Comparison of ENCODE assay signal across 19 mouse cellular contexts in genomic region chr6:134190597-134191278, GRCm38 (mm10).
DNase-seq lines count a peak whose midpoint lies in the region; ATAC-seq and TF ChIP-seq lines count a peak whose summit lies in the region.
"Had no signal": no experiment of that assay in that cellular context is flagged by ENCODE, and none has a peak within 500 bp of the region (broad histone marks: within the 10 kb centered on the region; RNA-seq: fewer than 3 reads in every experiment).

No protein-coding gene starts in this region.

- no peak for ATAC-seq in heart, embryonic 12.5 days (ENCODE audit: insufficient number of reproducible peaks, low FRiP score)
- no peak for ATAC-seq in liver, embryonic 13.5 days (ENCODE audit: low read depth)
- ATAC-seq in liver, embryonic 11.5 days (replicated peaks; ENCODE audit: low FRiP score), result no peak
- peak; percentile 70 for ATAC-seq in intestine, postnatal 0 days

- H3K9ac ChIP-seq in heart, embryonic 12.5 days, result no peak overlapping the region
- no peak overlapping the region for H3K9ac ChIP-seq in liver, embryonic 13.5 days
- no peak overlapping the region for H3K9ac ChIP-seq in liver, embryonic 11.5 days (ENCODE audit: low read depth, low read length)
- H3K9ac ChIP-seq in intestine, postnatal 0 days (ENCODE audit: low read depth, low read length), result no peak overlapping the region
- H3K9ac ChIP-seq: embryonic facial prominence, embryonic 15.5 days; forebrain, embryonic 12.5 days; liver, embryonic 14.5 days had no signal

- H3K27me3 ChIP-seq in heart, embryonic 12.5 days (replicated peaks), result no peaks in the 10 kb centered on the region
- no peaks in the 10 kb centered on the region for H3K27me3 ChIP-seq in liver, embryonic 13.5 days
- no peaks in the 10 kb centered on the region for H3K27me3 ChIP-seq in liver, embryonic 11.5 days (replicated peaks; ENCODE audit: control insufficient read depth, insufficient read depth, low read length)
- H3K27me3 ChIP-seq in intestine, postnatal 0 days (replicated peaks; ENCODE audit: control insufficient read depth, insufficient read depth, low read length), result no peaks in the 10 kb centered on the region
- H3K27me3 ChIP-seq: embryonic facial prominence, embryonic 15.5 days; forebrain, embryonic 12.5 days had no signal

- intact Hi-C loops in heart, postnatal 25 days (cut with DNase I), result no loop called here

- no peak for TF ChIP-seq CTCF in brain, embryonic 14.5 days (IDR thresholded peaks at IDR 0.05; ENCODE audit: borderline replicate concordance, extremely low read depth, insufficient read depth, insufficient read length)
- no peak for TF ChIP-seq CTCF in intestine, postnatal 0 days (IDR thresholded peaks at IDR 0.05; ENCODE audit: low read depth)

- peak overlapping the region; percentile 91 for H3K27ac ChIP-seq in heart, embryonic 12.5 days (ENCODE audit: poor library complexity, severe bottlenecking)
- peak overlapping the region; percentile 71 for H3K27ac ChIP-seq in liver, embryonic 13.5 days
- H3K27ac ChIP-seq in liver, embryonic 11.5 days (ENCODE audit: low read depth, low read length), result no peak overlapping the region
- H3K27ac ChIP-seq in intestine, postnatal 0 days (ENCODE audit: low read depth, low read length), result peak overlapping the region; percentile 64; the same call in 1 of the 2 replicates
- H3K27ac ChIP-seq: forebrain, embryonic 12.5 days had no signal

- 51% methylated on average over 7 of the region's 7 CpGs for WGBS in heart, embryonic 12.5 days
- 63% methylated on average over 7 of the region's 7 CpGs for WGBS in liver, embryonic 13.5 days (ENCODE audit: insufficient replicate concordance)
- 59% methylated on average over 7 of the region's 7 CpGs for WGBS in liver, embryonic 11.5 days
- 47% methylated on average over 7 of the region's 7 CpGs for WGBS in intestine, postnatal 0 days

- H3K4me2 ChIP-seq in heart, embryonic 12.5 days, result no peak overlapping the region
- H3K4me2 ChIP-seq in liver, embryonic 13.5 days, result no peak overlapping the region
- no peak overlapping the region for H3K4me2 ChIP-seq in liver, embryonic 11.5 days
- H3K4me2 ChIP-seq in intestine, postnatal 0 days (replicated peaks; ENCODE audit: low read depth), result peak overlapping the region; percentile 38; the same call in 1 of the 2 replicates
- H3K4me2 ChIP-seq: embryonic facial prominence, embryonic 15.5 days; forebrain, embryonic 12.5 days had no signal

- no peak for DNase-seq in heart, postnatal 25 days (ENCODE audit: low spot score)
- no peak for DNase-seq in liver, embryonic 13.5 days
- no peak for DNase-seq in liver, embryonic 11.5 days (ENCODE audit: low spot score)
- DNase-seq in brain, embryonic 14.5 days (ENCODE audit: low read depth), result peak; percentile 18
- DNase-seq in testis, postnatal 10 days (ENCODE audit: low spot score), result no peak
- DNase-seq: adrenal gland, adult 8-10 months; cerebellum, adult 9-11 months; kidney, adult 8-10 months; kidney, postnatal 4 days; layer of hippocampus, postnatal 36 days; left cerebral cortex, postnatal 4 days; midbrain, embryonic 14.5 days; thymus, adult 18-20 months had no signal

- H3K36me3 ChIP-seq in heart, embryonic 12.5 days, result no peaks in the 10 kb centered on the region
- no peaks in the 10 kb centered on the region for H3K36me3 ChIP-seq in liver, embryonic 13.5 days
- no peaks in the 10 kb centered on the region for H3K36me3 ChIP-seq in liver, embryonic 11.5 days (ENCODE audit: control insufficient read depth, insufficient read depth, low read length)
- H3K36me3 ChIP-seq in intestine, postnatal 0 days (ENCODE audit: control insufficient read depth, insufficient read depth), result no peaks in the 10 kb centered on the region
- H3K36me3 ChIP-seq: embryonic facial prominence, embryonic 15.5 days; forebrain, embryonic 12.5 days had no signal

- no peak overlapping the region for H3K4me3 ChIP-seq in heart, embryonic 12.5 days
- no peak overlapping the region for H3K4me3 ChIP-seq in liver, embryonic 13.5 days (replicated peaks)
- H3K4me3 ChIP-seq in liver, embryonic 11.5 days (ENCODE audit: low read depth, low read length), result no peak overlapping the region
- H3K4me3 ChIP-seq in intestine, postnatal 0 days (ENCODE audit: low read depth, low read length), result no peak overlapping the region
- H3K4me3 ChIP-seq: embryonic facial prominence, embryonic 15.5 days; forebrain, embryonic 12.5 days had no signal

- peaks cover 71% of the 10 kb centered on the region for H3K4me1 ChIP-seq in heart, embryonic 12.5 days (replicated peaks)
- H3K4me1 ChIP-seq in liver, embryonic 13.5 days (replicated peaks), result peaks cover 64% of the 10 kb centered on the region
- H3K4me1 ChIP-seq in liver, embryonic 11.5 days (replicated peaks; ENCODE audit: control insufficient read depth, insufficient read depth, low read length), result peaks cover 43% of the 10 kb centered on the region
- peaks cover 4% of the 10 kb centered on the region for H3K4me1 ChIP-seq in intestine, postnatal 0 days (replicated peaks; ENCODE audit: control insufficient read depth, insufficient read depth, low read length)

- no peaks in the 10 kb centered on the region for H3K9me3 ChIP-seq in heart, embryonic 12.5 days (replicated peaks)
- H3K9me3 ChIP-seq in liver, embryonic 13.5 days (replicated peaks), result no peaks in the 10 kb centered on the region
- H3K9me3 ChIP-seq in liver, embryonic 11.5 days (ENCODE audit: control insufficient read depth, low read length), result no peaks in the 10 kb centered on the region
- H3K9me3 ChIP-seq in intestine, postnatal 0 days (ENCODE audit: control insufficient read depth), result no peaks in the 10 kb centered on the region
- H3K9me3 ChIP-seq: embryonic facial prominence, embryonic 15.5 days; forebrain, embryonic 12.5 days; G1E had no signal

- TF ChIP-seq POLR2A in brain, embryonic 14.5 days (IDR thresholded peaks at IDR 0.05; ENCODE audit: borderline replicate concordance, extremely low read depth, insufficient read depth, insufficient read length, poor library complexity, severe bottlenecking), result no peak
